Mouse (Mus musculus) stomach, embryonic 15.5 days (tissue): ENCODE measurements around the gene Myom1. TPM values are rescaled to one million over a fixed set of nuclear protein-coding genes. Genes with fewer than 3 reads are reported as not detected.

ENCODE experiments used
- ATAC-seq: fragments of 200-750 bp; cut with Nextera tagmentation; 2 replicates; pipeline ENCODE4 v1.8.0; 2017; ENCODE audit warnings: low read depth, moderate number of reproducible peaks, moderate TSS enrichment; ENCODE audit not compliant: insufficient read depth, low FRiP score
- H3K27ac ChIP-seq: fragments of 300-500 bp; sonication (generic); 2 replicates; pipeline ENCODE4 v1.5.1; 2015; ENCODE audit warnings: mild to moderate bottlenecking, inconsistent platforms
- H3K27me3 ChIP-seq: fragments of 300-500 bp; sonication (generic); replicated peaks from 2 replicates; pipeline ENCODE4 v1.6.1; 2015; ENCODE audit warnings: inconsistent platforms
- H3K36me3 ChIP-seq: fragments of 300-500 bp; sonication (generic); 2 replicates; pipeline ENCODE4 v1.6.1; 2015; ENCODE audit warnings: inconsistent platforms
- H3K4me1 ChIP-seq: fragments of 300-500 bp; sonication (generic); 2 replicates; pipeline ENCODE4 v1.6.1; 2015; ENCODE audit warnings: inconsistent platforms
- H3K4me2 ChIP-seq: fragments of 300-500 bp; sonication (generic); 2 replicates; pipeline ENCODE4 v1.6.1; 2015; ENCODE audit warnings: mild to moderate bottlenecking, inconsistent platforms
- H3K4me3 ChIP-seq: fragments of 300-500 bp; sonication (generic); replicated peaks from 2 replicates; pipeline ENCODE4 v1.5.1; 2015; ENCODE audit warnings: inconsistent platforms
- H3K9ac ChIP-seq: fragments of 300-500 bp; sonication (generic); 2 replicates; pipeline ENCODE4 v1.6.1; 2015; ENCODE audit warnings: inconsistent platforms
- H3K9me3 ChIP-seq: fragments of 300-500 bp; sonication (generic); 2 replicates; pipeline ENCODE4 v1.6.1; 2016; ENCODE audit warnings: inconsistent platforms
- WGBS: fragments of 180-500 bp; shearing (Covaris S2); methylation state at CpG from one replicate; pipeline ENCODE4 v1.1.7; 2015; 5-methylcytosine and 5-hydroxymethylcytosine counted together
- polyA plus RNA-seq: library from polyadenylated mRNA; unstranded; fragments of >200 nt; fragmentation: Nextera tagmentation; extraction: Ambion mirVana; gene quantifications from 2 replicates; pipeline ENCODE4 v1.2.1, GENCODE M21; 2015

Myom1 gene
- polyA plus RNA-seq, 1 experiment from 2014 or later: 12.7 TPM

GRCm38 (mm10) chr17:71164991-71165390, 162.6 kb downstream of the Myom1 start:
- H3K27me3 ChIP-seq: no peaks in the 10 kb centered on the region
- WGBS: 57% methylated on average over 6 of the region's 6 CpGs
- H3K36me3 ChIP-seq: no peaks in the 10 kb centered on the region
- H3K9me3 ChIP-seq: no peaks in the 10 kb centered on the region
- H3K27ac ChIP-seq: no peak overlapping the region
- H3K4me2 ChIP-seq: no peak overlapping the region
- H3K9ac ChIP-seq: no peak overlapping the region
- no peaks in the 10 kb centered on the region for H3K4me1 ChIP-seq
- no peak overlapping the region for H3K4me3 ChIP-seq
- peak; percentile 30; the same call in 1 of the 2 replicates for ATAC-seq

GRCm38 (mm10) chr17:71168205-71168815, 165.9 kb downstream of the Myom1 start:
- WGBS: 56% methylated on average over 5 of the region's 5 CpGs
- ATAC-seq: no peak

GRCm38 (mm10) chr17:71168846-71169245, 166.4 kb downstream of the Myom1 start:
- 63% methylated on average over 9 of the region's 9 CpGs for WGBS
- H3K9ac ChIP-seq: no peak overlapping the region
- H3K4me3 ChIP-seq: no peak overlapping the region
- no peak for ATAC-seq
- H3K9me3 ChIP-seq: no peaks in the 10 kb centered on the region
- no peaks in the 10 kb centered on the region for H3K36me3 ChIP-seq
- H3K27me3 ChIP-seq: no peaks in the 10 kb centered on the region
- no peak overlapping the region for H3K27ac ChIP-seq
- H3K4me2 ChIP-seq: no peak overlapping the region
- H3K4me1 ChIP-seq: no peaks in the 10 kb centered on the region

More at GRCm38 (mm10) chr17:71168205-71168815, 165.9 kb downstream of the Myom1 start:
- Histone ChIP-seq H3K9ac (no peak overlapping the region), H3K4me1 (no peaks in the 10 kb centered on the region), H3K4me3 (no peak overlapping the region), H3K9me3 (no peaks in the 10 kb centered on the region), H3K27me3 (no peaks in the 10 kb centered on the region), H3K4me2 (no peak overlapping the region), H3K27ac (no peak overlapping the region), H3K36me3 (no peaks in the 10 kb centered on the region)

- Histone ChIP-seq H3K9me3 (no peaks in the 10 kb centered on the region), H3K27ac (no peak overlapping the region), H3K9ac (no peak overlapping the region), H3K4me2 (no peak overlapping the region), H3K36me3 (no peaks in the 10 kb centered on the region), H3K4me3 (no peak overlapping the region), H3K4me1 (no peaks in the 10 kb centered on the region), H3K27me3 (no peaks in the 10 kb centered on the region)
- ATAC-seq: no peak
- WGBS: 53% methylated on average over 1 of the region's 1 CpGs
Measured at GRCm38 (mm10) chr17:71169639-71170038, 167.2 kb downstream of the Myom1 start.

GRCm38 (mm10) chr17:71171161-71171560, 168.7 kb downstream of the Myom1 start:
- WGBS: 76% methylated on average over 4 of the region's 4 CpGs

More at GRCm38 (mm10) chr17:71171161-71171560, 168.7 kb downstream of the Myom1 start:
- ATAC-seq: peak; percentile 53; the same call in 1 of the 2 replicates
- Histone ChIP-seq H3K4me1 (no peaks in the 10 kb centered on the region), H3K36me3 (no peaks in the 10 kb centered on the region), H3K4me2 (no peak overlapping the region), H3K9me3 (no peaks in the 10 kb centered on the region), H3K4me3 (no peak overlapping the region), H3K27me3 (no peaks in the 10 kb centered on the region), H3K9ac (no peak overlapping the region), H3K27ac (no peak overlapping the region)

Other genes with a start within 250 kb of the Myom1 start
- 60.7 and 66.8 TPM in 2 replicates for gene Tgif1, start 149.1 kb upstream of the Myom1 start, polyA plus RNA-seq
- 495 and 517 TPM in 2 replicates for gene Myl12a, start 245 bp downstream of the Myom1 start, polyA plus RNA-seq
- gene Lpin2, start 179.9 kb downstream of the Myom1 start, polyA plus RNA-seq: 27.3 and 31.5 TPM in 2 replicates